Mouse (Mus musculus) left cerebral cortex, postnatal 14 days (tissue): Measurements from ENCODE around the gene Dclk2. TPM values are rescaled to one million over a fixed set of nuclear protein-coding genes. Genes with fewer than 3 reads are reported as not detected.

Experiments
- DNase-seq, 2 experiments: peaks; one replicate each; pipeline ENCODE4 v3.0.0; 2021 to 2022; ENCODE audit warnings: low spot score in 2 of 2, mixed read lengths in 1 of 2
- intact Hi-C: fragments of 180-260 bp; cut with DNase I; formaldehyde crosslinking; loops from one replicate; pipeline ENCODE4 v1.15.1; 2025
- total RNA-seq, 2 experiments: library from RNA; stranded (reverse); gene quantifications; 2 replicates each; pipeline ENCODE4 v1.2.3; 2021

The Dclk2 gene
- total RNA-seq, 2 experiments from 2014 or later, result 74.7 to 80.2 TPM

DNA sequence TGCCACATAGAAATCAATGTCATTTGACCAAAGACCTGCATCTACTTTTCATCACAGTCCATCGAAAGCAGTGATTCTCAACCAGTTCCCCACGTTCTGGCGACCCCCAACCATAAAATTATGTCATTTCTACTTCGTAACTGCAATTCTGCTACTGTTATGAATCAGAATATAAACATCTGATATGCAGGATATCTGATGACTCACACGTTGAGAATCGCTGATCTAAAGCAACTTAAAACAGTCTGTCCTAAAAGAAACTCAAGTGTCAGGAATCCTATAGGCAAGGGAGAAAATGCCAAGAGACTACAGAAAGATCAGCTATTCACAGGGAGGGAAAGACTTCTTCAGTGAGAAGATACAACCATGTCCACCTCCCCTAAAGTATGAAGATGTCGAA is 69.5 kb downstream of the Dclk2 start:
- intact Hi-C loops, result no loop called here
- DNase-seq, result no peak

DNA sequence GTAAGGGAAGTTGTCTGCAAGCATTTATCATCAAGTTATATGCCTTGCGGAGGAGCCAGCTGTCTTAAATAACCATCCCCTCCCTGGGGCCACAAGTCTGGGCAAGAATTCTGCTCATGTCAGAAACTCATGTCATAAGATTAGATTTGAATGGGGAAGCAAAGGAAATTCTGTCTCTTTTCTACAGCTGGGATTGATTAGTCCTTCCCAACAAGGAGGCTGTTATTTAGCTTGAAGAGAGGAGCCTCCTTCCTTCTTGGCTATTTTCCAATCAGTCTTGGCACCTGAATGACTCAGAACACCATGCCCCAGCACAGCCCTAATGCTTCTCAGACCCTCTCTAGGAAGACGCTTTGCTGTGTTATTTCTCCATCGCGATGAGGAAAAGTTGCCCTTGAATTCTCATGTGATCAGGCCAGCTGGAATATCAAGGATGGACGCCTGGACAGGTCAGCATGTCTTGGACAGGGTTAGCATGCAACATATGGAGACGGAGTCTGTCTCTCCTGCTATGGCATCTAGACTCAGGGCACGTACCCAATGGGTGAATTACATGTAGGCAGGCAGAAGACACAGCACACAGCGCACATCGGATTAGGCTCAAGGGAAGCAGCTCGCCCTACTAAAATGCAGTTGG is 70.1 kb downstream of the Dclk2 start:
- DNase-seq, result no peak
- intact Hi-C loops, result no loop called here

DNA sequence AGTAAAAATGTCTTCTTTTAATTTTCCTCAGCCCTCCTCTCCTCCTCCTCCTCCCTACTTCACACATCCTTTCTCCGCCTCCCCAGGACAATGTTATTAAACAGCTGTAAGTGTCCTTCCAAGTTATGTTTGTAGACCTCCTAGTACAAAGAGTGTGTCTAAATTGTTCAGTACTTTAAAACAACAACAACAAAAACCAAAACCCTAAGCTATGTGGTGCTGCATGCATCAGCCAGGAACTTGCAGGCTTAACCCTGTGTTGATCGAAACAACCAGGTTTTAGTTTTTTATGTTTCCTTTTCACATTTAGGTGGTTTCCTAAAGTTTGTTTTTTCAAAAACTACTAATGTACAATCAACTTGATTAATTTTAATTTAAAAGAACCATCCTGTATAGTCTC is 71.3 kb downstream of the Dclk2 start:
- intact Hi-C loops, result no loop called here
- DNase-seq, result no peak

DNA sequence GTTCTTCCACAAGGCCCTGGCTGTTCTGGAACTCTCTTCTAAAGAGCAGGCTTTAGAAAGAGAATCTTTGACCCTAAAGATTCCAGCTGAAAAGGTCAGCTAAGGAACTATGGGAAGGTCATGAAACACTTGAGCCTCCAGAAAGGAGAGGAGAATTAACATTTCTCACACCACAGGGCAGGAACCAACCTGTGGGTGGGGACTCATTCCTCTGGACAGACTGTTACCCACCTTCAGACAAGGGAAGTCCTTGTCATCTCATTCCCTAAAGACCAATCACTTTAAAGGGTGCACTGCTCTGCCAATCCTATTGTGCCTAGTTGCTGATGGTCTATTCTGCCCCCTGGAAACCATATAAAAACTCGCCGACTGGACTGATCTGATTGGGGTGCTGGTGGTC is 73.1 kb downstream of the Dclk2 start:
- no peak for DNase-seq
- intact Hi-C loops, result no loop called here

DNA sequence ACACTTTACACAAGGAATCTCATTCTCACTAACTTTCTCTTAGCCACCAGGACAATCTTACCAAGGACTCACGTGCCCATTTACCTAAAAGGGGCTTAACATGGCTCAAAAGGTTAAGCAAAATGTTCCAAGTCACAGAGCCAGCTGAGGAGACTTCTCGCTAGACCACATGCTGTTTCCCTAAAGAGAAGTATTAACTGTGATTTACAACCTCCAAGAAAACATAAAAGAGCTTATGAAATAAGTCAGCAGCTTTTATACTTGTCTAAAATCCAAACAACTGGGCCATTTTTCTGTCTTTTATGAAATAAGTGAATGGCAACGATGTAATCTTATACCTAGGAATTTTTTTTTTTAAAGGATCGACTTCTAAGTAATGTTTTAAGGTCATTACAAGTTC is 74.6 kb downstream of the Dclk2 start:
- intact Hi-C loops, result no loop called here
- DNase-seq, result no peak

DNA sequence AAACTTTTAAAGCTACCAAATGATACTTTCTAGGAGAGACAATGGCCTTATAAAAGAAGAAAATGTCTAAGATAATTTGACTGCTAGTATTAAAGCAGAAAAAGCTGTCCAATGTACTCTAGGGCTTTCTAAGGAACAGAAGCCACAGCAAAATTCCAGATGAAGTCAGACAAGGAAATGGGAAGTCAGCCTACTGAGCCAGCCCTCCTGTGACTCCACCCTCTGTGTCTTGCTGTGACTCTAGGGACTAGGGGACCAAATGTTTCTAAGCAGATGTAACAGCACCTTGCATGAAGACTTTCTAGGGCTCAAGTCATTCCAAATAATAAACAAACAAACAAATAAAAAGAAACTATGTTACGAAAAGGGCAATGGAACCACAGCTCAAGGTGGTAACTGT is 75.1 kb downstream of the Dclk2 start:
- no peak for DNase-seq
- intact Hi-C loops, result no loop called here

DNA sequence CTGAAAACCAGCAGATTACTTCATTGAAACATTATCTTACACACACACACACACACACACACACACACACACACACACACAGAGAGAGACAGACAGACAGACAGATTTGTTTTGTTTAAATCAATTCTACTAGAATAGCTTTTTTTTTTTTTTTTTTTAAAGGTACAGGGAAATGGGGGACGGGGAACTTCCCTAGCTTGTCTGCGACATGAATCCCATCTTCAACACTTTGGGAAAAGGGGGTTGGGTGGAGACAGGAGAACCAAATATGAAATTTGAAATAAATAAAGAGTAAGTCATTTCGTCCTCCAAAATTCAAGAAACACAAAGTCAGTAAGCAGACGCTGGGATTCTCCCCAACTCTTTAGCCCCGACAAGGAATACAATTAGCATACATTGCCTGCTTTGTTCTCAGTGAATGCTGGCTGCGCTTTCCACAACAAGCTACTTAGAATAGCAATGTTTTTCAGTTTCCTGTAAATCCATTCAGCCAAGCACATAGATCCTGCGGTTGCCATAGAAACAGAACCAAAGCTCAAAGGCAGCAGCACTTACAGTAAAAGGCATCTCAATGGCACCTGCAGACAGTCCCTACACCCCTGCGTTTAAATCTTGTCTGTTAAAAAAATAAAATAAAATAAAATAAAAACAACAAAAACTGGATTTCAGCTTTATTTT is 75.7 kb downstream of the Dclk2 start:
- DNase-seq, result peak; percentile 58 to 62
- intact Hi-C loops, result no loop called here

DNA sequence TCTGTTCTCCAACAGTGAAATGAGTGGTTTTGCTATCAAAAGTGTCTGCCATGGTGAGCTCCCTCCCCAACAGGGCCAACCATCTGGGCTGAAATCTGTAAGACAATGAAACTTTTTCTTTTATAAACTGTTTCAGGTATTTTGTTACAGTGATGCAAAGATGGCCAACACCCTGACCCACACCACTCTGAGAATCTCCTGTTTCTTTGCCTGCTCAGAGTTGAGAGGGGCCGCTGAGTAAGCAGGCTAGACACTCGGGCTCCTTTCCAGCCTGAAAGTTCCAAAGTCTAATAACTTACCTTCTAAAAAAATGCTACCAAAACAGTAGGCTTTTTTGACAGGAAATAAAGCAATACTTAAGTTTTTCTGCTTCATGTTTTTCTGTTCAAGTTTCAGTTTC is 78.2 kb downstream of the Dclk2 start:
- DNase-seq, result no peak
- intact Hi-C loops, result no loop called here

GRCm38 (mm10) chr3:86839606-86840005 is 81.0 kb downstream of the Dclk2 start:
- intact Hi-C loops, result loop anchor here (5.0 kb wide), 1 partner anchor 78 kb away; no protein-coding TSS in a partner anchor
- no peak for DNase-seq

DNA sequence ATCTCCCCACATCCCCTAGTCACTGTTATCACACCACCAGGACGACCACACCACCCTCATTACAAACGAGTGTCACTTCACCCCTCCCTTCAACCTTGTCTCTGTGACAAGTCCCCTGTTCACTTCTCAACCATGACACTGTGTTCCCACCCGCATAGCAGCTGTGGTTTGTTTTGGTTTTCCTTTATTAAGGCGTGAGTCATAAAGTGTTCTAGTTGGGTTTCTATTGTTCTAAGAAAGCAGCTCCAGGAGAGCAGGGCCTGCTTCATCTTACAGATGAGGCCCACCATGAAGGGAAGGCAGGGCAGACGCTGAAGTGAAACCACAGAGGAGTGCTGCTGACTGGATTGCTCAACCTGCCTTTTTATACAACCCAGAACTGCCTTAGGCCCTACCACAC is 83.3 kb downstream of the Dclk2 start:
- no peak for DNase-seq
- intact Hi-C loops, result loop anchor here (5.0 kb wide), 1 partner anchor 80 kb away; no protein-coding TSS in a partner anchor

GRCm38 (mm10) chr3:86835180-86835579 is 85.5 kb downstream of the Dclk2 start:
- intact Hi-C loops, result loop anchor here (5.0 kb wide), 1 partner anchor 82 kb away; no protein-coding TSS in a partner anchor

GRCm38 (mm10) chr3:86834341-86834740 is 86.3 kb downstream of the Dclk2 start:
- no peak for DNase-seq
- intact Hi-C loops, result no loop called here

More at GRCm38 (mm10) chr3:86835180-86835579, 85.5 kb downstream of the Dclk2 start:
- no peak for DNase-seq

DNA sequence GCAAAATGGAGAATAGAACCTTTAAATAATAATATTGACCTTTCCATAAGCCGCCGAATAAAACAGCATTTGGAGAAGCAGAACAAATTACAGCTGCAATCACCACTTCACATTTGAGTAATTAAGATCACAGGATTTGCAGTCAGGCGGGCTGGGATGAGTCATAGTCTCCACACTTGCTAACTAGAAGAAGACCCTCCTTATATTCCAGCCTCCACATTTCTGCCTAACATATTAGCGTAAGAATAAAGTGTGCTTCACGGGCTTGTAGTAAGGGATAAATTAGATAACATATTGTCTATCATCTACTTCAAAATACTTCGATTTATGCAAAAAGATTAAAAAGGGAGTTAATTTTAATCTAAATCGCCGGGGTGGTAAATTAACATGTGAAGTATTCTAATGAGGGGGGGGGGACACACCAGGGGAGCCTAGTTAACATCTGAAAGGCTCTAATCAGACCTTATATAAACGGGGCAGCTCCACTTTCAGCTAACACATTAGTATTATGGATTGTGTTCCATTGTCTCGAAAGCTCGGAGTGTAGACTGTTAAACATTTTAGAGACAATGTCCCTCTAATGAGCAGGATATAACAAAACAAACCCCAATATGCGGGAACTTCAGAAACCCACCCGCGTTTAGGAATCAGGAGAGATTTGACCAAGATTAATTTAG is 87.9 kb downstream of the Dclk2 start:
- peak; percentile 42 to 45 for DNase-seq
- intact Hi-C loops, result no loop called here

DNA sequence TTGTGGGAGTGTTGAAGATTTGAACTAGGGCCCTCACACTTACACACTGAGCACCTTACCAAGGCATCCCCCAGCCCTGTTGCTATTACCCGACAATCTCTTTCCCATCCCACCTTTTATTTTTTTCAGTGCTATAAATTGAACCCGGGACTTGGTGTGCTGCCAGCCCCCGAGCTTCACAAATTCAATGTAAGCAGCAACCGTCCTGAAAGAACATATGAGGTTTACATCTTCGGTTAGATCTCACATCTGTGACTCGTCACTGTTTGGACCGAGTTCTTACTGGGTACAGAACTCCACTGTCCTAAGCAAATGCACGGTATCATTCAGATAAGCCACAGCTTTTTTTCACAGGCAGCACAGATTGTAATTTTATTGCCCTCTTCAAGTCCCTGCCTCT is 88.5 kb downstream of the Dclk2 start:
- intact Hi-C loops, result no loop called here
- DNase-seq, result peak; percentile 47 to 72

- no peak for DNase-seq
- intact Hi-C loops, result no loop called here
Observed at GRCm38 (mm10) chr3:86827506-86827905, 93.1 kb downstream of the Dclk2 start.

- no peak for DNase-seq
- intact Hi-C loops, result no loop called here
Observed at GRCm38 (mm10) chr3:86821383-86821782, 99.3 kb downstream of the Dclk2 start.

DNA sequence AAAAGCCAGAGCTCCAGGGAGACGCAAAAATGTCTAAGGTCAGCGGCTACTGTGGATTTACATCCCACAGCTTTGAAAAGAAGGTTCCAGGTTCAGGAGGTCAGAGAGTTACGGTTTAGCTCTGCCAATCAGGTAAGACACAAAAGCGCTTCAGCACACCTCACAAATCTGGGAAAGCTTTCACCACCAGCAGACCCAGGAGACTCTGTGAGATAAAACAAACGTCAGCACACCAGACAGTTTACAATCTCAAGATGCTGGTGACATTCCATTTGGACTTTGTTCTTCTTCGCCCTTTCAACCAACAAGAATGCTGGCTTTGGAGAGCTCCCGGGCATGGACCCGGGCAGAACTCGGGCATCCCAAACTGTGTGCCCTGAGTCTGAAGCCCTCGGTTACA is 100.3 kb downstream of the Dclk2 start:
- DNase-seq, result no peak
- intact Hi-C loops, result no loop called here

- intact Hi-C loops, result no loop called here
Observed at GRCm38 (mm10) chr3:86819372-86819771, 101.3 kb downstream of the Dclk2 start.

GRCm38 (mm10) chr3:86818001-86818585 is 102.6 kb downstream of the Dclk2 start:
- no peak for DNase-seq
- intact Hi-C loops, result no loop called here

More at GRCm38 (mm10) chr3:86819372-86819771, 101.3 kb downstream of the Dclk2 start:
- no peak for DNase-seq

- intact Hi-C loops, result no loop called here
Observed at GRCm38 (mm10) chr3:86812689-86813088, 108.0 kb downstream of the Dclk2 start.

More at GRCm38 (mm10) chr3:86812689-86813088, 108.0 kb downstream of the Dclk2 start:
- DNase-seq, result peak; percentile 83 to 87
